Mouse (Mus musculus): ENCODE measurements around the gene Cdkn2c. TPM values are rescaled to one million over a fixed set of nuclear protein-coding genes. Genes with fewer than 3 reads are reported as not detected.
"Not testable (repeated sequence)": the region's sequence is repeated elsewhere in the genome, so short reads cannot be mapped to it uniquely, and the experiment has no call there.

Cdkn2c gene
- polyA plus RNA-seq (2015; fragmentation: Nextera tagmentation; extraction: Ambion mirVana), result 2.6 and 2.9 TPM in 2 replicates

GRCm38 (mm10) chr4:109666461-109667269 is at the start of gene Cdkn2c:
Gene Cdkn2c, minus strand, starts transcription at chr4:109667189.
- no peaks in the 10 kb centered on the region for H3K36me3 ChIP-seq
- H3K9ac ChIP-seq, result peak within 1 kb of the TSS; percentile 76
- under 1% methylated on average over 64 of the region's 64 CpGs for WGBS
- H3K27me3 ChIP-seq, result peaks cover 55% of the 10 kb centered on the region
- H3K27ac ChIP-seq (replicated peaks), result peak within 1 kb of the TSS; percentile 78
- H3K4me1 ChIP-seq (replicated peaks), result peaks cover 25% of the 10 kb centered on the region
- H3K4me3 ChIP-seq, result peak within 1 kb of the TSS; percentile 54
- peak; percentile 90 for ATAC-seq (ENCODE audit: low read depth)
- peak within 1 kb of the TSS; percentile 74 for H3K4me2 ChIP-seq
- no peaks in the 10 kb centered on the region for H3K9me3 ChIP-seq

GRCm38 (mm10) chr4:109705349-109705748 is 38.4 kb upstream of the Cdkn2c start:
- no peak overlapping the region for H3K4me2 ChIP-seq
- WGBS, result 94% methylated on average over 2 of the region's 2 CpGs
- no peaks in the 10 kb centered on the region for H3K36me3 ChIP-seq
- no peak overlapping the region for H3K4me3 ChIP-seq
- no peaks in the 10 kb centered on the region for H3K27me3 ChIP-seq
- no peaks in the 10 kb centered on the region for H3K4me1 ChIP-seq (replicated peaks)
- no peak overlapping the region for H3K9ac ChIP-seq
- H3K9me3 ChIP-seq, result no peaks in the 10 kb centered on the region
- ATAC-seq (ENCODE audit: low read depth), result no peak
- H3K27ac ChIP-seq (replicated peaks), result no peak overlapping the region

GRCm38 (mm10) chr4:109703568-109703967 is 36.6 kb upstream of the Cdkn2c start:
- Histone ChIP-seq H3K9ac (no peak overlapping the region), H3K4me2 (no peak overlapping the region), H3K9me3 (no peaks in the 10 kb centered on the region), H3K36me3 (no peaks in the 10 kb centered on the region), H3K27me3 (no peaks in the 10 kb centered on the region), H3K27ac (replicated peaks) (no peak overlapping the region), H3K4me3 (no peak overlapping the region), H3K4me1 (replicated peaks) (no peaks in the 10 kb centered on the region)
- no peak for ATAC-seq (ENCODE audit: low read depth)

GRCm38 (mm10) chr4:109700727-109701126 is 33.7 kb upstream of the Cdkn2c start:
- not testable (repeated sequence) for H3K27ac ChIP-seq (replicated peaks); H3K36me3 ChIP-seq; H3K4me2 ChIP-seq; H3K27me3 ChIP-seq; H3K9me3 ChIP-seq; H3K9ac ChIP-seq; H3K4me1 ChIP-seq (replicated peaks); ATAC-seq (ENCODE audit: low read depth); H3K4me3 ChIP-seq
- WGBS, result 86% methylated on average over 3 of the region's 3 CpGs

GRCm38 (mm10) chr4:109692674-109693073 is 25.7 kb upstream of the Cdkn2c start:
- ATAC-seq (ENCODE audit: low read depth), result no peak

GRCm38 (mm10) chr4:109683561-109683960 is 16.6 kb upstream of the Cdkn2c start:
- 0 out of 2 replicates have a peak, but pooled peaks cover 7% of the 10 kb centered on the region for H3K36me3 ChIP-seq

More at GRCm38 (mm10) chr4:109692674-109693073, 25.7 kb upstream of the Cdkn2c start:
- H3K36me3 ChIP-seq, result peaks cover 7% of the 10 kb centered on the region; the same call in 1 of the 2 replicates
- H3K9me3 ChIP-seq, result peaks cover 9% of the 10 kb centered on the region; the same call in 1 of the 2 replicates
- no peaks in the 10 kb centered on the region for H3K27me3 ChIP-seq
- no peak overlapping the region for H3K27ac ChIP-seq (replicated peaks)
- no peaks in the 10 kb centered on the region for H3K4me1 ChIP-seq (replicated peaks)
- no peak overlapping the region for H3K4me2 ChIP-seq
- H3K4me3 ChIP-seq, result no peak overlapping the region
- H3K9ac ChIP-seq, result no peak overlapping the region

GRCm38 (mm10) chr4:109677221-109677620 is 10.2 kb upstream of the Cdkn2c start:
- Histone ChIP-seq H3K27me3 (no peaks in the 10 kb centered on the region), H3K4me2 (peak overlapping the region; percentile 73), H3K4me1 (replicated peaks) (peaks cover 19% of the 10 kb centered on the region), H3K27ac (replicated peaks) (peak overlapping the region; percentile 96), H3K9me3 (no peaks in the 10 kb centered on the region), H3K9ac (peak overlapping the region; percentile 89), H3K36me3 (no peaks in the 10 kb centered on the region), H3K4me3 (peak overlapping the region; percentile 72)
- ATAC-seq (ENCODE audit: low read depth), result peak; percentile 14; the same call in 1 of the 2 replicates
- WGBS, result 0% methylated on average over 3 of the region's 3 CpGs

More at GRCm38 (mm10) chr4:109683561-109683960, 16.6 kb upstream of the Cdkn2c start:
- H3K4me2 ChIP-seq, result no peak overlapping the region
- H3K27ac ChIP-seq (replicated peaks), result no peak overlapping the region
- no peaks in the 10 kb centered on the region for H3K27me3 ChIP-seq
- ATAC-seq (ENCODE audit: low read depth), result no peak
- H3K9ac ChIP-seq, result no peak overlapping the region
- H3K4me3 ChIP-seq, result no peak overlapping the region
- H3K4me1 ChIP-seq (replicated peaks), result peaks cover 4% of the 10 kb centered on the region; the same call in 1 of the 2 replicates
- H3K9me3 ChIP-seq, result no peaks in the 10 kb centered on the region
- 71% methylated on average over 2 of the region's 2 CpGs for WGBS

GRCm38 (mm10) chr4:109676218-109677215 is 9.5 kb upstream of the Cdkn2c start, which contains the start of gene Faf1:
Gene Faf1, plus strand, starts transcription at chr4:109676588.
- Histone ChIP-seq H3K27ac (replicated peaks) (peak within 1 kb of the TSS; percentile 96), H3K4me1 (replicated peaks) (peaks cover 19% of the 10 kb centered on the region), H3K36me3 (no peaks in the 10 kb centered on the region), H3K27me3 (no peaks in the 10 kb centered on the region), H3K9me3 (no peaks in the 10 kb centered on the region), H3K4me3 (peak within 1 kb of the TSS; percentile 72), H3K9ac (peak within 1 kb of the TSS; percentile 89), H3K4me2 (peak within 1 kb of the TSS; percentile 73)
- under 1% methylated on average over 98 of the region's 107 CpGs for WGBS
- ATAC-seq (ENCODE audit: low read depth), result peak; percentile 99

GRCm38 (mm10) chr4:109674097-109674496 is 7.1 kb upstream of the Cdkn2c start:
- peaks cover 15% of the 10 kb centered on the region for H3K4me1 ChIP-seq (replicated peaks)
- WGBS, result 87% methylated on average over 2 of the region's 2 CpGs

GRCm38 (mm10) chr4:109671941-109672340 is 5.0 kb upstream of the Cdkn2c start:
- 85% methylated on average over 1 of the region's 1 CpGs for WGBS
- ATAC-seq (ENCODE audit: low read depth), result no peak
- Histone ChIP-seq H3K4me3 (no peak overlapping the region), H3K9me3 (no peaks in the 10 kb centered on the region), H3K4me2 (no peak overlapping the region), H3K9ac (no peak overlapping the region), H3K27me3 (peaks cover 11% of the 10 kb centered on the region), H3K4me1 (replicated peaks) (peaks cover 3% of the 10 kb centered on the region), H3K27ac (replicated peaks) (no peak overlapping the region), H3K36me3 (no peaks in the 10 kb centered on the region)

More at GRCm38 (mm10) chr4:109674097-109674496, 7.1 kb upstream of the Cdkn2c start:
- Histone ChIP-seq H3K9ac (no peak overlapping the region), H3K9me3 (no peaks in the 10 kb centered on the region), H3K27me3 (no peaks in the 10 kb centered on the region), H3K4me2 (no peak overlapping the region), H3K4me3 (no peak overlapping the region), H3K36me3 (no peaks in the 10 kb centered on the region), H3K27ac (replicated peaks) (no peak overlapping the region)
- ATAC-seq (ENCODE audit: low read depth), result no peak

GRCm38 (mm10) chr4:109670213-109670612 is 3.2 kb upstream of the Cdkn2c start:
- Histone ChIP-seq H3K9ac (no peak overlapping the region), H3K27ac (replicated peaks) (no peak overlapping the region), H3K27me3 (peaks cover 28% of the 10 kb centered on the region), H3K4me2 (no peak overlapping the region), H3K9me3 (no peaks in the 10 kb centered on the region), H3K4me1 (replicated peaks) (peaks cover 20% of the 10 kb centered on the region), H3K36me3 (no peaks in the 10 kb centered on the region), H3K4me3 (no peak overlapping the region)
- 81% methylated on average over 2 of the region's 2 CpGs for WGBS
- no peak for ATAC-seq (ENCODE audit: low read depth)

All from neural tube, embryonic 13.5 days (tissue).